Mouse (Mus musculus) hindbrain, embryonic 14.5 days (tissue): ENCODE results near the gene Stard8. TPM values are rescaled to one million over a fixed set of nuclear protein-coding genes. Genes with fewer than 3 reads are reported as not detected.
"Not testable (repeated sequence)": the region's sequence is repeated elsewhere in the genome, so short reads cannot be mapped to it uniquely, and the experiment has no call there.

Experiments used
- ATAC-seq: fragments of 200-750 bp; cut with Nextera tagmentation; 2 replicates; pipeline ENCODE4 v1.8.0; 2017; ENCODE audit warnings: moderate number of reproducible peaks, mild to moderate bottlenecking, moderate TSS enrichment, moderate library complexity; ENCODE audit not compliant: low FRiP score
- DNase-seq: peaks from one replicate; pipeline ENCODE4 v3.0.0-alpha.2; 2015; ENCODE audit warnings: low spot score
- H3K27ac ChIP-seq: fragments of 300-500 bp; sonication (generic); 2 replicates; pipeline ENCODE4 v1.5.1; 2014; ENCODE audit warnings: mild to moderate bottlenecking, moderate library complexity
- H3K27me3 ChIP-seq: fragments of 300-500 bp; sonication (generic); 2 replicates; pipeline ENCODE4 v1.6.1; 2014; ENCODE audit warnings: mild to moderate bottlenecking, low read length, mixed read lengths; ENCODE audit not compliant: control insufficient read depth, insufficient read depth
- H3K36me3 ChIP-seq: fragments of 300-500 bp; sonication (generic); replicated peaks from 2 replicates; pipeline ENCODE4 v1.6.1; 2014; ENCODE audit not compliant: control insufficient read depth, insufficient read depth
- H3K4me1 ChIP-seq: fragments of 300-500 bp; sonication (generic); replicated peaks from 2 replicates; pipeline ENCODE4 v1.6.1; 2014; ENCODE audit warnings: antibody characterized with exemption, low read length, mixed read lengths; ENCODE audit not compliant: control insufficient read depth, insufficient read depth
- H3K4me2 ChIP-seq: fragments of 300-500 bp; sonication (generic); replicated peaks from 2 replicates; pipeline ENCODE4 v1.6.1; 2014; ENCODE audit warnings: mild to moderate bottlenecking, moderate library complexity
- H3K4me3 ChIP-seq: fragments of 300-500 bp; sonication (generic); replicated peaks from 2 replicates; pipeline ENCODE4 v1.5.1; 2014; ENCODE audit warnings: mild to moderate bottlenecking, low read length
- H3K9ac ChIP-seq: fragments of 300-500 bp; sonication (generic); 2 replicates; pipeline ENCODE4 v1.6.1; 2014
- H3K9me3 ChIP-seq: fragments of 300-500 bp; sonication (generic); 2 replicates; pipeline ENCODE4 v1.6.1; 2016; ENCODE audit warnings: low read length; ENCODE audit not compliant: control insufficient read depth
- WGBS: fragments of 180-500 bp; shearing (Covaris S2); extraction: QIAGEN DNeasy Blood & Tissue Kit; methylation state at CpG from one replicate; pipeline ENCODE4 v1.1.7; 2014; 5-methylcytosine and 5-hydroxymethylcytosine counted together
- polyA plus RNA-seq: library from polyadenylated mRNA; unstranded; fragments of >200 nt; fragmentation: Nextera tagmentation; extraction: Ambion mirVana; gene quantifications from 2 replicates; pipeline ENCODE4 v1.2.1, GENCODE M21; 2014

Gene Stard8
- polyA plus RNA-seq, 1 experiment from 2014 or later = 5.5 TPM

- H3K27ac ChIP-seq = no peak overlapping the region
- no peaks in the 10 kb centered on the region for H3K4me1 ChIP-seq
- H3K27me3 ChIP-seq = no peaks in the 10 kb centered on the region
- DNase-seq = no peak
- WGBS = 82% methylated on average over 4 of the region's 4 CpGs
- H3K9me3 ChIP-seq = no peaks in the 10 kb centered on the region
- H3K4me3 ChIP-seq = no peak overlapping the region
- no peak overlapping the region for H3K9ac ChIP-seq
- no peak for ATAC-seq
- no peaks in the 10 kb centered on the region for H3K36me3 ChIP-seq
- no peak overlapping the region for H3K4me2 ChIP-seq
These were observed 73.4 kb downstream of the Stard8 start for GRCm38 (mm10) chrX:99076460-99076859.

GRCm38 (mm10) chrX:99078374-99078892 lies 75.4 kb downstream of the Stard8 start:
- H3K36me3 ChIP-seq, H3K9ac ChIP-seq, H3K4me3 ChIP-seq, H3K4me1 ChIP-seq, H3K27ac ChIP-seq, H3K27me3 ChIP-seq, H3K4me2 ChIP-seq, H3K9me3 ChIP-seq, DNase-seq: not testable (repeated sequence)
- WGBS = 71% methylated on average over 4 of the region's 7 CpGs
- ATAC-seq = peak; percentile 11; the same call in 1 of the 2 replicates

- DNase-seq = no peak
- Histone ChIP-seq H3K4me3 (no peak overlapping the region), H3K4me1 (no peaks in the 10 kb centered on the region), H3K9ac (no peak overlapping the region), H3K27me3 (peaks cover 6% of the 10 kb centered on the region; the same call in 1 of the 2 replicates), H3K36me3 (no peaks in the 10 kb centered on the region), H3K27ac (no peak overlapping the region), H3K9me3 (no peaks in the 10 kb centered on the region), H3K4me2 (no peak overlapping the region)
- ATAC-seq = no peak
- 75% methylated on average over 2 of the region's 2 CpGs for WGBS
These were observed 89.7 kb downstream of the Stard8 start for GRCm38 (mm10) chrX:99092704-99093103.

- not testable (repeated sequence) for H3K4me2 ChIP-seq, H3K9ac ChIP-seq, H3K9me3 ChIP-seq, DNase-seq, H3K27me3 ChIP-seq, H3K36me3 ChIP-seq, H3K4me3 ChIP-seq, H3K27ac ChIP-seq, H3K4me1 ChIP-seq
- ATAC-seq = peak; percentile 31; the same call in 1 of the 2 replicates
- 70% methylated on average over 5 of the region's 10 CpGs for WGBS
These were observed 108.2 kb downstream of the Stard8 start for GRCm38 (mm10) chrX:99111088-99111724.

GRCm38 (mm10) chrX:99119510-99119909 lies 116.5 kb downstream of the Stard8 start:
- H3K9me3 ChIP-seq = no peaks in the 10 kb centered on the region
- DNase-seq (no peak), ATAC-seq (no peak)
- H3K4me1 ChIP-seq = no peaks in the 10 kb centered on the region
- no peak overlapping the region for H3K4me2 ChIP-seq
- no peak overlapping the region for H3K27ac ChIP-seq
- H3K36me3 ChIP-seq = no peaks in the 10 kb centered on the region
- H3K27me3 ChIP-seq = 0 out of 2 replicates have a peak, but pooled peaks cover 3% of the 10 kb centered on the region
- H3K4me3 ChIP-seq = no peak overlapping the region
- 88% methylated on average over 5 of the region's 5 CpGs for WGBS
- H3K9ac ChIP-seq = no peak overlapping the region

Other genes starting within 250 kb of the Stard8 start
- 39.7 and 41.6 TPM in 2 replicates for gene Ophn1, start 112.2 kb upstream of the Stard8 start, polyA plus RNA-seq
- gene Yipf6, start 66.9 kb upstream of the Stard8 start, polyA plus RNA-seq = 19.1 and 20.2 TPM in 2 replicates
- gene Efnb1, start 132.9 kb downstream of the Stard8 start, polyA plus RNA-seq = 19.3 and 19.6 TPM in 2 replicates